Mouse (Mus musculus): ENCODE measurements at regions not wholly inside any gene's neighbourhood (a gene's known extent, or its start where the extent isn't known, plus 50 kb on each side); places are given as distances from the start of the nearest gene placed in this dataset.

GRCm38 (mm10) chr7:73150436-73150835 lies 224.9 kb upstream of the Rgma start:
- Histone ChIP-seq H3K36me3 (ENCODE audit: control insufficient read depth, insufficient read depth) (no peaks in the 10 kb centered on the region), H3K4me3 (no peak overlapping the region), H3K27me3 (ENCODE audit: control insufficient read depth, insufficient read depth, insufficient read length) (no peaks in the 10 kb centered on the region), H3K4me2 (ENCODE audit: low read depth) (no peak overlapping the region), H3ac (ENCODE audit: control insufficient read depth, insufficient read length) (no peak overlapping the region), H3K79me2 (ENCODE audit: control insufficient read depth, insufficient read depth) (no peaks in the 10 kb centered on the region)
- TF ChIP-seq MYOG (IDR thresholded peaks at IDR 0.05; ENCODE audit: control insufficient read depth in 1 of 3, insufficient read depth in 1 of 3, insufficient read length in 2 of 3, low read depth in 2 of 3) (no peak), POLR2A (IDR thresholded peaks at IDR 0.05; ENCODE audit: insufficient read length, low read depth) (no peak), MAX (IDR thresholded peaks at IDR 0.05; ENCODE audit: low read depth) (no peak), POLR2AphosphoS2 (IDR thresholded peaks at IDR 0.05; ENCODE audit: insufficient read length, low read depth) (no peak), CEBPB (IDR thresholded peaks at IDR 0.05; ENCODE audit: insufficient read depth, poor library complexity, severe bottlenecking) (no peak), SRF (IDR thresholded peaks at IDR 0.05; ENCODE audit: control insufficient read depth, insufficient read length, low read depth) (no peak), REST (IDR thresholded peaks at IDR 0.05; ENCODE audit: insufficient read depth, insufficient read length) (no peak), TCF12 (IDR thresholded peaks at IDR 0.05; ENCODE audit: insufficient read depth, poor library complexity, severe bottlenecking) (no peak), E2F4 (IDR thresholded peaks at IDR 0.05; ENCODE audit: insufficient read depth) (no peak), USF1 (IDR thresholded peaks at IDR 0.05; ENCODE audit: low read depth) (no peak), MYOD1 (IDR thresholded peaks at IDR 0.05; ENCODE audit: control insufficient read depth in 1 of 3, insufficient read length in 2 of 3, low read depth in 2 of 3) (no peak), TCF3 (IDR thresholded peaks at IDR 0.05; ENCODE audit: insufficient read length, low read depth) (no peak)

- no peaks in the 10 kb centered on the region for H3K36me3 ChIP-seq (ENCODE audit: control insufficient read depth, insufficient read depth)
- H3K4me2 ChIP-seq (ENCODE audit: low read depth) = no peak overlapping the region
- H3K4me3 ChIP-seq = no peak overlapping the region
- H3K27me3 ChIP-seq (ENCODE audit: control insufficient read depth, insufficient read depth, insufficient read length) = no peaks in the 10 kb centered on the region
- no peak overlapping the region for H3ac ChIP-seq (ENCODE audit: control insufficient read depth, insufficient read length)
- no peaks in the 10 kb centered on the region for H3K79me2 ChIP-seq (ENCODE audit: control insufficient read depth, insufficient read depth)
- TF ChIP-seq SRF (IDR thresholded peaks at IDR 0.05; ENCODE audit: control insufficient read depth, insufficient read length, low read depth) = no peak
- TF ChIP-seq POLR2AphosphoS2 (IDR thresholded peaks at IDR 0.05; ENCODE audit: insufficient read length, low read depth) = no peak
- no peak for TF ChIP-seq E2F4 (IDR thresholded peaks at IDR 0.05; ENCODE audit: insufficient read depth)
- TF ChIP-seq TCF12 (IDR thresholded peaks at IDR 0.05; ENCODE audit: insufficient read depth, poor library complexity, severe bottlenecking) = no peak
- no peak for TF ChIP-seq MAX (IDR thresholded peaks at IDR 0.05; ENCODE audit: low read depth)
- no peak for TF ChIP-seq MYOD1 (IDR thresholded peaks at IDR 0.05; ENCODE audit: control insufficient read depth in 1 of 3, insufficient read length in 2 of 3, low read depth in 2 of 3)
- no peak for TF ChIP-seq MYOG (IDR thresholded peaks at IDR 0.05; ENCODE audit: control insufficient read depth in 1 of 3, insufficient read depth in 1 of 3, insufficient read length in 2 of 3, low read depth in 2 of 3)
- no peak for TF ChIP-seq POLR2A (IDR thresholded peaks at IDR 0.05; ENCODE audit: insufficient read length, low read depth)
Observed at GRCm38 (mm10) chr7:73151586-73152467, 223.5 kb upstream of the Rgma start.

- no peaks in the 10 kb centered on the region for H3K36me3 ChIP-seq (ENCODE audit: control insufficient read depth, insufficient read depth)
- no peak overlapping the region for H3K4me2 ChIP-seq (ENCODE audit: low read depth)
- H3ac ChIP-seq (ENCODE audit: control insufficient read depth, insufficient read length) = no peak overlapping the region
- H3K79me2 ChIP-seq (ENCODE audit: control insufficient read depth, insufficient read depth) = no peaks in the 10 kb centered on the region
- no peak for TF ChIP-seq TCF12 (IDR thresholded peaks at IDR 0.05; ENCODE audit: insufficient read depth, poor library complexity, severe bottlenecking)
- no peak for TF ChIP-seq MYOD1 (IDR thresholded peaks at IDR 0.05; ENCODE audit: control insufficient read depth in 1 of 3, insufficient read length in 2 of 3, low read depth in 2 of 3)
- TF ChIP-seq REST (IDR thresholded peaks at IDR 0.05; ENCODE audit: insufficient read depth, insufficient read length) = no peak
- no peak for TF ChIP-seq CEBPB (IDR thresholded peaks at IDR 0.05; ENCODE audit: insufficient read depth, poor library complexity, severe bottlenecking)
- no peak for TF ChIP-seq MYOG (IDR thresholded peaks at IDR 0.05; ENCODE audit: control insufficient read depth in 1 of 3, insufficient read depth in 1 of 3, insufficient read length in 2 of 3, low read depth in 2 of 3)
- no peak for TF ChIP-seq MAX (IDR thresholded peaks at IDR 0.05; ENCODE audit: low read depth)
- TF ChIP-seq POLR2AphosphoS2 (IDR thresholded peaks at IDR 0.05; ENCODE audit: insufficient read length, low read depth) = no peak
- no peak for TF ChIP-seq POLR2A (IDR thresholded peaks at IDR 0.05; ENCODE audit: insufficient read length, low read depth)
- TF ChIP-seq TCF3 (IDR thresholded peaks at IDR 0.05; ENCODE audit: insufficient read length, low read depth) = no peak
- no peak overlapping the region for H3K4me3 ChIP-seq
- H3K27me3 ChIP-seq (ENCODE audit: control insufficient read depth, insufficient read depth, insufficient read length) = no peaks in the 10 kb centered on the region
Observed at GRCm38 (mm10) chr7:73153668-73154067, 221.6 kb upstream of the Rgma start.

- TF ChIP-seq MAX (IDR thresholded peaks at IDR 0.05; ENCODE audit: low read depth) = no peak
- no peak for TF ChIP-seq MYOG (IDR thresholded peaks at IDR 0.05; ENCODE audit: control insufficient read depth in 1 of 3, insufficient read depth in 1 of 3, insufficient read length in 2 of 3, low read depth in 2 of 3)
- TF ChIP-seq REST (IDR thresholded peaks at IDR 0.05; ENCODE audit: insufficient read depth, insufficient read length) = no peak
- no peak for TF ChIP-seq MYOD1 (IDR thresholded peaks at IDR 0.05; ENCODE audit: control insufficient read depth in 1 of 3, insufficient read length in 2 of 3, low read depth in 2 of 3)
- TF ChIP-seq POLR2A (IDR thresholded peaks at IDR 0.05; ENCODE audit: insufficient read length, low read depth) = no peak
- TF ChIP-seq USF1 (IDR thresholded peaks at IDR 0.05; ENCODE audit: low read depth) = no peak
- TF ChIP-seq TCF12 (IDR thresholded peaks at IDR 0.05; ENCODE audit: insufficient read depth, poor library complexity, severe bottlenecking) = no peak
- TF ChIP-seq SRF (IDR thresholded peaks at IDR 0.05; ENCODE audit: control insufficient read depth, insufficient read length, low read depth) = no peak
- no peak for TF ChIP-seq TCF3 (IDR thresholded peaks at IDR 0.05; ENCODE audit: insufficient read length, low read depth)
- no peak for TF ChIP-seq CEBPB (IDR thresholded peaks at IDR 0.05; ENCODE audit: insufficient read depth, poor library complexity, severe bottlenecking)
- no peak for TF ChIP-seq POLR2AphosphoS2 (IDR thresholded peaks at IDR 0.05; ENCODE audit: insufficient read length, low read depth)
- no peak for TF ChIP-seq E2F4 (IDR thresholded peaks at IDR 0.05; ENCODE audit: insufficient read depth)
- Histone ChIP-seq H3K4me3 (no peak overlapping the region), H3K36me3 (ENCODE audit: control insufficient read depth, insufficient read depth) (no peaks in the 10 kb centered on the region)
Observed at GRCm38 (mm10) chr7:73158833-73159232, 216.5 kb upstream of the Rgma start.

More at GRCm38 (mm10) chr7:73158833-73159232, 216.5 kb upstream of the Rgma start:
- no peaks in the 10 kb centered on the region for H3K27me3 ChIP-seq (ENCODE audit: control insufficient read depth, insufficient read depth, insufficient read length)
- no peak overlapping the region for H3K4me2 ChIP-seq (ENCODE audit: low read depth)
- no peaks in the 10 kb centered on the region for H3K79me2 ChIP-seq (ENCODE audit: control insufficient read depth, insufficient read depth)
- H3ac ChIP-seq (ENCODE audit: control insufficient read depth, insufficient read length) = no peak overlapping the region
